Mouse (Mus musculus) midbrain, embryonic 10.5 days (tissue): Measurements from ENCODE around the gene Aqp3. TPM values are rescaled to one million over a fixed set of nuclear protein-coding genes. Genes with fewer than 3 reads are reported as not detected.
"Not testable (repeated sequence)": the region's sequence is repeated elsewhere in the genome, so short reads cannot be mapped to it uniquely, and the experiment has no call there.

Source experiments
- DNase-seq: peaks from one replicate; pipeline ENCODE4 v3.0.0-alpha.2; 2017; ENCODE audit warnings: low spot score
- H3K27ac ChIP-seq: fragments of 300-500 bp; sonication (generic); replicated peaks from 2 replicates; pipeline ENCODE4 v1.5.1; 2016; ENCODE audit warnings: mild to moderate bottlenecking
- H3K27me3 ChIP-seq: fragments of 300-500 bp; sonication (generic); 2 replicates; pipeline ENCODE4 v1.6.1; 2016; ENCODE audit warnings: low read depth, mild to moderate bottlenecking; ENCODE audit not compliant: poor library complexity, severe bottlenecking
- H3K36me3 ChIP-seq: fragments of 300-500 bp; sonication (generic); 2 replicates; pipeline ENCODE4 v1.6.1; 2016; ENCODE audit warnings: mild to moderate bottlenecking, moderate library complexity
- H3K4me1 ChIP-seq: fragments of 300-500 bp; sonication (generic); 2 replicates; pipeline ENCODE4 v1.6.1; 2016
- H3K4me3 ChIP-seq: fragments of 300-500 bp; sonication (generic); 2 replicates; pipeline ENCODE4 v1.5.1; 2016; ENCODE audit warnings: mild to moderate bottlenecking, moderate library complexity
- H3K9me3 ChIP-seq: fragments of 300-500 bp; sonication (generic); replicated peaks from 2 replicates; pipeline ENCODE4 v1.6.1; 2016; ENCODE audit warnings: mild to moderate bottlenecking
- WGBS: fragments of 180-500 bp; shearing (Covaris S2); methylation state at CpG from one replicate; pipeline ENCODE4 v1.1.7; 2016; 5-methylcytosine and 5-hydroxymethylcytosine counted together
- polyA plus RNA-seq: library from polyadenylated mRNA; unstranded; fragments of >200 nt; fragmentation: Nextera tagmentation; extraction: Ambion mirVana; gene quantifications from 2 replicates; pipeline ENCODE4 v1.2.1, GENCODE M21; 2016

Aqp3 gene
- polyA plus RNA-seq, 1 experiment from 2014 or later, result 5.0 TPM

GRCm38 (mm10) chr4:41096794-41097193 lies 1.2 kb downstream of the Aqp3 start:
- no peaks in the 10 kb centered on the region for H3K36me3 ChIP-seq
- DNase-seq, result no peak
- H3K4me1 ChIP-seq, result peaks cover 21% of the 10 kb centered on the region
- no peak overlapping the region for H3K27ac ChIP-seq
- no peak overlapping the region for H3K4me3 ChIP-seq
- H3K27me3 ChIP-seq, result peaks cover 55% of the 10 kb centered on the region
- no peaks in the 10 kb centered on the region for H3K9me3 ChIP-seq
- WGBS, result 70% methylated on average over 5 of the region's 5 CpGs

GRCm38 (mm10) chr4:41096169-41096568 lies 1.8 kb downstream of the Aqp3 start:
- H3K4me1 ChIP-seq, result peaks cover 21% of the 10 kb centered on the region
- no peak overlapping the region for H3K4me3 ChIP-seq
- H3K36me3 ChIP-seq, result no peaks in the 10 kb centered on the region
- H3K27ac ChIP-seq, result no peak overlapping the region
- no peaks in the 10 kb centered on the region for H3K9me3 ChIP-seq
- WGBS, result 65% methylated on average over 8 of the region's 8 CpGs
- DNase-seq, result no peak
- H3K27me3 ChIP-seq, result peaks cover 55% of the 10 kb centered on the region

- no peak overlapping the region for H3K27ac ChIP-seq
- peaks cover 15% of the 10 kb centered on the region for H3K4me1 ChIP-seq
- WGBS, result 87% methylated on average over 9 of the region's 9 CpGs
- H3K27me3 ChIP-seq, result peaks cover 45% of the 10 kb centered on the region
- DNase-seq, result no peak
- H3K9me3 ChIP-seq, result no peaks in the 10 kb centered on the region
- H3K4me3 ChIP-seq, result no peak overlapping the region
- no peaks in the 10 kb centered on the region for H3K36me3 ChIP-seq
Measured at GRCm38 (mm10) chr4:41094361-41094760, 3.6 kb downstream of the Aqp3 start.

GRCm38 (mm10) chr4:41092958-41093357 lies 5.0 kb downstream of the Aqp3 start:
- no peak for DNase-seq
- Histone ChIP-seq H3K27ac (no peak overlapping the region), H3K27me3 (peaks cover 31% of the 10 kb centered on the region), H3K4me1 (peaks cover 7% of the 10 kb centered on the region), H3K9me3 (no peaks in the 10 kb centered on the region), H3K36me3 (no peaks in the 10 kb centered on the region), H3K4me3 (no peak overlapping the region)
- 94% methylated on average over 1 of the region's 1 CpGs for WGBS

- Histone ChIP-seq H3K27ac (no peak overlapping the region), H3K4me3 (no peak overlapping the region), H3K27me3 (peaks cover 15% of the 10 kb centered on the region), H3K9me3 (no peaks in the 10 kb centered on the region), H3K36me3 (no peaks in the 10 kb centered on the region), H3K4me1 (no peaks in the 10 kb centered on the region)
- DNase-seq, result no peak
- WGBS, result 67% methylated on average over 3 of the region's 3 CpGs
Measured at GRCm38 (mm10) chr4:41091391-41091790, 6.6 kb downstream of the Aqp3 start.

- H3K27ac ChIP-seq, result no peak overlapping the region
- H3K4me3 ChIP-seq, result no peak overlapping the region
- no peaks in the 10 kb centered on the region for H3K4me1 ChIP-seq
- H3K9me3 ChIP-seq, result no peaks in the 10 kb centered on the region
- no peak for DNase-seq
- H3K36me3 ChIP-seq, result no peaks in the 10 kb centered on the region
- no peaks in the 10 kb centered on the region for H3K27me3 ChIP-seq
- 93% methylated on average over 2 of the region's 2 CpGs for WGBS
Measured at GRCm38 (mm10) chr4:41089705-41090104, 8.3 kb downstream of the Aqp3 start.

DNA sequence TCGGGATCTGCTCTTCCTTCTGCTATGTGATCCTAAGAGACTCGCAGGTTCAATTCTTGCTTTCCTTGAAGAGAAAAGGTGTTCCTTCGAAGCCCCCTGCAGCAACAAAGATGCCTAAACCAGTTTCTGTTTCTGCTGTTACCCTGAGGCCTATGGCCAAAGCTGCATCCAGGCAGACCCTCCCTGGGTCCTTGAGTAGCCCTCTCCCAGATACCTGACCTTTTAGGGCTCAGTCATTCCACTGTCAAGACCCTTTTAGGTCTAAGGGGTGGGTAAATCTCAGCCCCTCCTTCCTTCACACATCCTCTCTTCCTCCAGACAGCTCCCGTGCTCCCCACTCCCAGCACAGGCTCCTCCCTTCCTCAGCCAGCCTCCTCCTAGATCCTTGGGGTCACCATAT lies 8.8 kb downstream of the Aqp3 start:
- no peaks in the 10 kb centered on the region for H3K27me3 ChIP-seq
- no peaks in the 10 kb centered on the region for H3K9me3 ChIP-seq
- no peak overlapping the region for H3K4me3 ChIP-seq
- H3K36me3 ChIP-seq, result no peaks in the 10 kb centered on the region
- no peak overlapping the region for H3K27ac ChIP-seq
- H3K4me1 ChIP-seq, result no peaks in the 10 kb centered on the region
- no peak for DNase-seq
- 80% methylated on average over 4 of the region's 4 CpGs for WGBS

DNA sequence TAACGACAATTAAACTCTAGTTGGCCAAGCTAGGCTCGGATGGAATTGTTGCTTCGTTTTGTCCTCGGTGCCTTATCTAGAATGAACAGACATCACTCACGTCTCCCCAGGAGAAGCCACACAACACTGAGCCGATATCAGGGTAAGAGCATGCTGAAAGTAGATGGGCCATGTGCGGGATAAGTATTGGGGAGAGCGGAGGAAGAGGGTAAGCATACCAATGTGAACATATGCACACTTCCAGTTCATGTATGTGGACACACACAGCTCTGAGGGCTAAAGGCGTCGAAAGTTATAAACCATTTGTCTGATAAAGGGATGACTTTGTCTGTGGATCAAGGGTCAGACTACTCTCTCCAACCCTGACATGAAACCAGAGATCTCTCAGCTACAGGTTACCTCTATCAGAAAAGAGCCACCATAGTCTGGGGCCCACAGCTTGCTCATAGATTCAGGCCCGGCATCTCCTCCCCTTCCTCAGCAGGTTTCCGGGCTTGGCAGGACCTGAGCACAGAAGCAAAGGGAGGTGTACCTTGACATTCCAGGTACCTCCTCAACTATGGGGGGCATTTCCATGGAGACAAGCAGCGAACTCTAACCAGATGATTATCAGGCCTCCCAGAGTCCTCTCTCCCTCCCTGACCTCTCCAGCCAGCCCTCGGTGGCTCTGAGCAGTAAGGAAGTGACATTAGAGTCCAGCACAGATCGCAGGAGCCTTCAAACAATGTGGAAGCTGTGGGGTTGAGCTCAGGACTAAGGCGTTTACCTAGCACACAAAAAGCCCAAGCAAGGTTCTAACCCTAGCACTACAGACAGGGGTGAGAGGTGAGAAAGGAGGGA lies 10.3 kb downstream of the Aqp3 start:
- no peaks in the 10 kb centered on the region for H3K9me3 ChIP-seq
- no peaks in the 10 kb centered on the region for H3K27me3 ChIP-seq
- 84% methylated on average over 16 of the region's 16 CpGs for WGBS
- H3K4me3 ChIP-seq, result no peak overlapping the region
- no peaks in the 10 kb centered on the region for H3K4me1 ChIP-seq
- no peak overlapping the region for H3K27ac ChIP-seq
- no peaks in the 10 kb centered on the region for H3K36me3 ChIP-seq
- DNase-seq, result no peak

GRCm38 (mm10) chr4:41086947-41087346 lies 11.0 kb downstream of the Aqp3 start:
- no peak overlapping the region for H3K27ac ChIP-seq
- DNase-seq, result no peak
- H3K27me3 ChIP-seq, result no peaks in the 10 kb centered on the region
- WGBS, result 83% methylated on average over 9 of the region's 9 CpGs
- H3K36me3 ChIP-seq, result no peaks in the 10 kb centered on the region
- H3K4me3 ChIP-seq, result no peak overlapping the region
- H3K9me3 ChIP-seq, result no peaks in the 10 kb centered on the region
- no peaks in the 10 kb centered on the region for H3K4me1 ChIP-seq

DNA sequence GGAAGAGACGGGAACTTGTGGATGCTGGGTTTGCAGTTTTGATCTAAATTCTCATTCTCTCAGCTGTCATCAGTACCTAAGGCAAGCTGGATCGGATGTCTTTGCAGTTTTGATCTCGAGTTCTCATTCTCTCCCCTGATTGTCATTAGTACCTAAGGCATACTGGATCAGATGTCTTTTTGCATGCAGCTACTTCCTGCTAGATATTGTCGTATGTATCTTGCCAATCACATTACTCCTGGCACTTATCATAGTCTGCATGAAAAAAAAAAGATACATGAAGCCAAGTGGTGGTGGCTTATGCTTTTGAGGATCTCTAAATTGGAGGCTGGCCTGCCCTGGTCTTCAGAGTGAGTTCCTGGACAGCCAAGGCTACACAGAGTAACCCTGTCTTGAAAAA lies 13.2 kb downstream of the Aqp3 start:
- Histone ChIP-seq H3K36me3 (no peaks in the 10 kb centered on the region), H3K4me3 (no peak overlapping the region), H3K27me3 (no peaks in the 10 kb centered on the region), H3K4me1 (no peaks in the 10 kb centered on the region), H3K9me3 (no peaks in the 10 kb centered on the region), H3K27ac (no peak overlapping the region)
- DNase-seq, result no peak
- 88% methylated on average over 4 of the region's 4 CpGs for WGBS

DNA sequence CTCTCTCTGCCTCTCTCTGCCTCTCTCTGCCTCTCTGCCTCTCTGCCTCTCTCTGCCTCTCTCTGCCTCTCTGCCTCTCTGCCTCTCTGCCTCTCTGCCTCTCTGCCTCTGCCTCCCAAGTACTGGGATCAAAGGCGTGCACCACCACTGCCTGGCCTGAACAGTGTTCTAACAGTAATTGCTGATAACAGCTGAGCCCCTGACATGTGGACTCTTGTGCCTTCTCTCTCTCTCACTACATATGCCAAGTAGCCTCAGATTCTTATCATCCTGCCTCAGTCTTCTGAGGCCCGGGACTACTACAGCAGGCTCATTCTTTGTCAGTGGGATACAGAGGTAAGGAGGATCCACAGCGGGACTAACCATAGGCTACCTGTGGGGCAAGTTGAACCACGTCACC lies 15.2 kb downstream of the Aqp3 start:
- H3K9me3 ChIP-seq, H3K4me3 ChIP-seq, H3K27ac ChIP-seq, H3K4me1 ChIP-seq, H3K36me3 ChIP-seq, H3K27me3 ChIP-seq, DNase-seq: not testable (repeated sequence)
- 77% methylated on average over 4 of the region's 4 CpGs for WGBS

DNA sequence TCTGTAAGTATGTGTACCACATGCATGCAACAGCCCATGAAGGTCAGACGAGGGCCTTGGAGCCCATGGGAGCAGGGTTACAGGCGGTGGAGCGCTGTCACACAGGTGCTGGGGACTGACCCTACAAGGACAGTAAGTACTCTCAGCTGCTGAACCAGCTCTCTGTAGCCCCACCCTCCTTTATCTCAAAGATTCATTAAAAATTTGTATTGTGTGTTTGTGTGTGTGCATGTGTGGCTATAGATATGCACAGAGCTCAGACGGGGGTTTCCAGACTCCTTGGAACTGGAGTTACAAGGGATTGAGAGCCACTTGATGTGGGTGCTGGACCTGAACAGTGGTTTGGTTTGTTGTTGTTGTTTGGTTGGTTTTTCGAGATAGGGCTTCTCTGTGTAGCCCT lies 16.2 kb downstream of the Aqp3 start:
- H3K27me3 ChIP-seq, result no peaks in the 10 kb centered on the region
- H3K4me1 ChIP-seq, result no peaks in the 10 kb centered on the region
- no peak overlapping the region for H3K27ac ChIP-seq
- no peak overlapping the region for H3K4me3 ChIP-seq
- no peak for DNase-seq
- no peaks in the 10 kb centered on the region for H3K9me3 ChIP-seq
- WGBS, result 86% methylated on average over 5 of the region's 5 CpGs
- no peaks in the 10 kb centered on the region for H3K36me3 ChIP-seq

- no peak overlapping the region for H3K4me3 ChIP-seq
- no peaks in the 10 kb centered on the region for H3K27me3 ChIP-seq
- no peaks in the 10 kb centered on the region for H3K9me3 ChIP-seq
- no peak for DNase-seq
- no peaks in the 10 kb centered on the region for H3K4me1 ChIP-seq
- no peaks in the 10 kb centered on the region for H3K36me3 ChIP-seq
- WGBS, result 79% methylated on average over 6 of the region's 6 CpGs
- H3K27ac ChIP-seq, result no peak overlapping the region
Measured at GRCm38 (mm10) chr4:41078726-41079125, 19.3 kb downstream of the Aqp3 start.
